Mouse (Mus musculus): ENCODE data around the gene Eef1akmt1. TPM values are rescaled to one million over a fixed set of nuclear protein-coding genes. Genes with fewer than 3 reads are reported as not detected.

The Eef1akmt1 gene
- polyA plus RNA-seq, 1 experiment from 2014 or later = 95.5 TPM

DNA sequence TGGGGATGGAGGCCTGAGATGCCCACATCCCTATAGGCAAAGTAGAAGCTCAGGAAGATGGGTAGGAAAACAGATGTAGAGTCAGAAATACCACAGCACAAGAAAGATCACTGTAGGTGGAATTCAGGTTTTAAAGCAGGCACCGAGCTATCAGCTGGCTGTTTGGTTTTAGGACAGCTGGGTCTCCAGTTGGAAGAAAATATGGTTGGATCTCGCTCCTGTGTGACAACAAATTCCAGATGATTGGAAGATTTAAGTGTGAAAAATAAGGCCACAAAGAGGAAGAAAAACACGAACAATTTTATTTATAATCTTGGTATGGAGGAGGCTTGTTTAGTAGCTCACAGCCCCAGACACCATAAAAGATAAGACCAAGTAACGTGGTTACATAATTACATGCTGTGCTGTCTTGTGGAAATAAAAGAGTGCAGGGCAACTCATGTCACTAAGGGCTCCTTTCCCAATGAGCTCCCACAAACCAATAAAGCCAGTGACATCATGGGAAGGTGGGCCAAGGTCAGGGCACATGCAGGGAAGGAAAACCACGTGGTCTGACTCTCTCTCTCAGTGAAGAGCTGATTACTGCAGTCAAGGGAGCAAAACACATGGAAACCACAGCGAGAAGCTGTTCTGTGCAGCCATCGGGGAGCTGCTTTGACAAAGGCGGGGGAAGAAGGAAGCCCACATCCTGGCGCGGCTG lies 42.2 kb downstream of the Eef1akmt1 start:
- peaks cover 12% of the 10 kb centered on the region for H3K4me1 ChIP-seq (replicated peaks)
- peak; percentile 14 for ATAC-seq
- H3K27ac ChIP-seq = no peak overlapping the region
- H3K27me3 ChIP-seq (replicated peaks) = 0 out of 2 replicates have a peak, but pooled peaks cover 3% of the 10 kb centered on the region
- H3K4me2 ChIP-seq (replicated peaks) = 0 out of 2 replicates have a peak overlapping the region, but pooled peaks have one; percentile 17
- no peaks in the 10 kb centered on the region for H3K36me3 ChIP-seq
- H3K9ac ChIP-seq = no peak overlapping the region
- H3K9me3 ChIP-seq = no peaks in the 10 kb centered on the region
- no peak overlapping the region for H3K4me3 ChIP-seq (replicated peaks)
- WGBS = 47% methylated on average over 10 of the region's 10 CpGs

DNA sequence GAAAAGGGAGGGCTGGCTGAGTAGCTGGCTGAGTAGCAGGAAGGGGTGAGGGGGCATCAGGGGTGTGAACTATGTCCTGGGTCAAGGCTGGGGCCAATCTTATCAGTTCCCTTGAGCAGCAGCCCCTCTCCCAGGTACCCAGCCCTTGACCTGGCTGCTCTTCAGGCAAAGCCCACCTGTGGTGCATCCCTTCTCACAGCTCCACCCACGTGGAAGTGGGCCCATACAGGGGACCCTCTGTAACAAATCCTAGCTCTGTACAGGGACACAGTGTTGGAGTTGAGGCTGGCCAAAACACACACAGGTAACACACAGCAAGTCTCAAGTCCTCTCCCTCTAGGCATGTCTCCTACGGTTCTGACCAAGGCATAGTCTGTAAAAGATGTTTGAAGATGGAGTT lies 43.8 kb downstream of the Eef1akmt1 start:
- ATAC-seq = no peak
- Histone ChIP-seq H3K9me3 (no peaks in the 10 kb centered on the region), H3K4me2 (replicated peaks) (no peak overlapping the region), H3K9ac (no peak overlapping the region), H3K27ac (no peak overlapping the region), H3K4me3 (replicated peaks) (no peak overlapping the region), H3K27me3 (replicated peaks) (no peaks in the 10 kb centered on the region), H3K4me1 (replicated peaks) (peaks cover 7% of the 10 kb centered on the region), H3K36me3 (no peaks in the 10 kb centered on the region)
- WGBS = 45% methylated on average over 2 of the region's 2 CpGs

DNA sequence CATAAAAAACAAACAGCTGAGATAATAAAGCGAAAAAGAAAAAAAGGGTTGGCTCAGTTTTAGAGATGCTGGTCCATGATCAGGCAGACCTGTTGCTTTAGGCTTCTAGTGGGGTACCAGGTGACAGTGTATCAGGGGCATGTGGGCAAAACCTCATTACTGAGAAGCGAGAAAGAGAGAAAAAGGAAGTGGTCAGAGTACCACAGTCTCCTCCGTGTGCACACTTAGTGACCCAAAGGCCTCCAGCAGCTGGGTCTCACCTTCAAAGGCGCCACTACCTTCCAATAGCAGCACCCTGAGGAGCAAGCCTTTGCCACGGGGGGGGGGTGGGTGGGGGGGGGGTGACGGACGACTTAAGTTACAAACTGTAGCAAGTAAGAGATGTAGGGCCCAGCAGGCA lies 44.3 kb downstream of the Eef1akmt1 start:
- Histone ChIP-seq H3K27ac (no peak overlapping the region), H3K4me1 (replicated peaks) (peaks cover 7% of the 10 kb centered on the region), H3K4me2 (replicated peaks) (no peak overlapping the region), H3K9ac (no peak overlapping the region), H3K36me3 (no peaks in the 10 kb centered on the region), H3K4me3 (replicated peaks) (no peak overlapping the region), H3K9me3 (no peaks in the 10 kb centered on the region), H3K27me3 (replicated peaks) (no peaks in the 10 kb centered on the region)
- WGBS = 56% methylated on average over 7 of the region's 7 CpGs
- ATAC-seq = no peak

DNA sequence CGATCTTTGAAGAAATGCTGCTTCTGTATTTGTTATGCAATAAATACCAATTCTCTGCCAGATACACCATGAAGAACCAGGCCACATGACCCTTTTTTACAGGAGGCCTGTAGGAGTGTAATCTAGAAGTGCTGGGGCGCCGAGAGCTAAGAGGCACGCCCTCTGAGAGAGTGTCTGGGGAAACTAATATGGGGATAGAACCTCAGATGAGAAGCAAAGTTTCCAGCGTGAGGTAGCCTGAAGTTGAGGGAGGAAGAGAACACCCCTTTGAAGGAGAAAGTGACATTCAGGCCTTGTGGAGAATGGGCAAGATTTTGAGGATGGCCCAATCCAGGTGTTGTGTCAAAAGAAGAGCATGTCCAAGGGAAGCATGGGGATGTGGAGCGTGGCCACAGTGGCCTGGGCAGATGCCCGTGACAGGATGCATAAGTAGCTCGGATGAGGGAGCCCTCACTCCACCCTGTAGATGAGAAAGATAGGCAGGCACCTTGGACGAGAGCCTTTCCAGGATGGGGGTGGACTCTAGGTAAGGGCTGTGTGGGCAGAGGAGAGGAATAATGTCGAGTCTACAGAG lies 45.3 kb downstream of the Eef1akmt1 start:
- Histone ChIP-seq H3K4me2 (replicated peaks) (peak overlapping the region; percentile 86), H3K4me3 (replicated peaks) (peak overlapping the region; percentile 77), H3K36me3 (no peaks in the 10 kb centered on the region), H3K27me3 (replicated peaks) (no peaks in the 10 kb centered on the region), H3K9me3 (no peaks in the 10 kb centered on the region), H3K9ac (no peak overlapping the region), H3K27ac (no peak overlapping the region), H3K4me1 (replicated peaks) (peaks cover 7% of the 10 kb centered on the region)
- WGBS = 52% methylated on average over 10 of the region's 10 CpGs
- peak; percentile 37 for ATAC-seq

DNA sequence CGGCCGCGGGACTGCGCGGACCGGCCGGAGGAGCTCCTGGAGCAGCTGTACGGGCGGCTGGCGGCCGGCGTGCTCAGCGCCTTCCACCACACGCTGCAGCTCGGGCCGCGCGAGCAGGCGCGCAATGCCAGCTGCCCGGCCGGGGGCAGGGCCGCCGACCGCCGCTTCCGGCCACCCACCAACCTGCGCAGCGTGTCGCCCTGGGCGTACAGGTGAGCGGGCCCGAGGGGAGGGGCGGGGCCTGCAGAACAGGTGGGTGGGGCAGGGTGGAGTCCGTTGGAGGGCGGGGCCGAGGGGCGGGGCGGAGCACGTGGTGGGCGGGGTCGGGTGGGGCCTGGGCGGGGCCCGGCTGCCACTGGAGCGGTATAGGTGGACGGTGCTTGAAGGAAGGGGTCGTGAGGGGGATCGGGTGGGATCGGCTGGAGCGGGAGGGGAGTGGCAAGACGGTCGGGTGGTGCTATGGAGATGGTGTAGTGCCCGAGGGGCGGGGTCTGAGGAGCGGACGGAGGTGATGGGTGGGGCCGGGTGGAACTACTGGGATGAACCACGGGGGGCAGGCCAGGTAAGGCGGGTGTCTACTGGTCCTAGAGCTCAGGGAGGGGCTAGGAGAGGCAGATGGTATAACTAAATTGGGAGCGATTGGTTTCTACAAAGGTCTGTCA lies 45.9 kb downstream of the Eef1akmt1 start:
- peaks cover 7% of the 10 kb centered on the region for H3K4me1 ChIP-seq (replicated peaks)
- H3K4me2 ChIP-seq (replicated peaks) = peak overlapping the region; percentile 86
- no peaks in the 10 kb centered on the region for H3K27me3 ChIP-seq (replicated peaks)
- peak overlapping the region; percentile 77 for H3K4me3 ChIP-seq (replicated peaks)
- no peaks in the 10 kb centered on the region for H3K36me3 ChIP-seq
- peak; percentile 91 for ATAC-seq
- 1% methylated on average over 57 of the region's 60 CpGs for WGBS
- peak overlapping the region; percentile 87 for H3K27ac ChIP-seq
- no peaks in the 10 kb centered on the region for H3K9me3 ChIP-seq
- H3K9ac ChIP-seq = peak overlapping the region; percentile 78

DNA sequence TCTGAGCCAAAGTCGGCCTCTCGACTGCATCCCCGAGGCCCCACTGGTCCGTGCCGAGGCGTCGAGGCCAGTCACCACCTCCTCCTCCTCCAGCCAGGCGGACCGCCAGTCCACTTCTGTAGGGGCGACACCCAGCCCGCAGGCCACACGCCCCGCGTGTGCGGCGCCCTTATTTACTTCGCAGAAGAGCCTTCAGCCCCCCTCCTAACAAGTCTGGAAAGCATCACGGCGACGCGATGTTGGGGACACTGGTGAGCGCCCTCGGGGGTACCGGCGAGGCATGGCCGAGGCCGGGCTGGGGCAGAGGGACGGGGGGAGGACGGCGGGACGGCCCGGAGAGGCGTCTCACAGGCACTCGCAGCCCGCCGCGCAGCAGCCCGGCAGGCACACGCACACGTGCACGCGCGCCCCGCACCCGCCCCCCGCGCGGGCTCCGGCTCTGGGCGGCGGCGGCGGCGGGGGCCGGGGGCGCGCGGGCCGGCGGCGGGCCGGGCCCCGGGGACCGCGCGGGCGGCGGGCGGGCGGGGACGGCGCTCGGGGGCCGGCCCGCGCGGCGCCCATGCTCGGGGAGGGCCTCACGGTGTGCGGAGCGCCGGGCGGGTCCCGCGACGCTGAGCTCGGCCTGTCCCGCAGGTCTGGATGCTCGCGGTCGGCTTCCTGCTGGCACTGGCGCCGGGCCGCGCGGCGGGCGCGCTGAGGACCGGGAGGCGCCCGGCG lies 46.6 kb downstream of the Eef1akmt1 start, which contains the start of gene Il17d:
Gene Il17d (plus strand): TSS at position 107 of the 717 bp plus-strand sequence.
- WGBS = under 1% methylated on average over 78 of the region's 104 CpGs
- Histone ChIP-seq H3K27me3 (replicated peaks) (no peaks in the 10 kb centered on the region), H3K36me3 (no peaks in the 10 kb centered on the region), H3K9ac (peak within 1 kb of the TSS; percentile 78), H3K9me3 (no peaks in the 10 kb centered on the region), H3K4me1 (replicated peaks) (peaks cover 7% of the 10 kb centered on the region), H3K27ac (peak within 1 kb of the TSS; percentile 87), H3K4me2 (replicated peaks) (peak within 1 kb of the TSS; percentile 86), H3K4me3 (replicated peaks) (peak within 1 kb of the TSS; percentile 77)
- ATAC-seq = peak; percentile 57

DNA sequence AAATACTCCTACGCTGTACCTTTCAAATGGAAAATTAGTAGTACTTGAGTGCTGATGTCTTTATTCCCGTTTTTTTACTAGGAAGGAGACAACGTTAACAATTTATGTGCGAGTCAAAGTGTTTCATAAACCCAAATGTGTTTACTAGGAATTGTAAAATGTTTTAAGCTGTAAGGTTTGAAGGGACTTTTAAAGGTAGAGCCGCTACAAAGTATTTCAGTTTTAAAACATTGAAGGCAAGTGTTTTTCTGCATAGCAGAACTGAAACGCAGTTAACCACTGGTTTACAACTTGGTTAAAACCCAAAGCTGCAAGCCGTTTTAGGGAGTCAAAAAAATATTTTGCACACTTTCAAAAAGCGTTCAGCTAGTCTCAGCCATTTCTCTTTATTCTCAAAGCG lies 47.6 kb downstream of the Eef1akmt1 start:
- Histone ChIP-seq H3K4me3 (replicated peaks) (no peak overlapping the region), H3K9me3 (no peaks in the 10 kb centered on the region)

DNA sequence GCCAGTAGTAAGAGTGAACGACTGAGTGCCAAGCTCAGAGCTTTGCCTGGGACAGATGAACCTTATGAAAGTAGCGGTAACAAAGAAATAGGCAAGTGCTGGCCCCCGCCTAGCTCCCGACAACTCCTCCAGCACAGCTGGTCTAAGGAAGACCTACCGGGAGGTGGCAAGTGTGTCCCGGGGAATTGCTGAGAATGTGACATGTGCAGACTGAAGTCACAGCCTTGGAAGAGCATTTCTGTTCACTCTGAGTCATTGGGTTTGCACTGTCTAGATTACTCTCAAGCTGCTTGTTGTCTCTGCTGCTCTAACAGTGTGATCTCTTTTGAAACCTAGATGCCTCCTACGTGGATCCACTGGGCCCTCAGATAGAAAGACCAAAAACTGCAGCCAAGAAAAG lies 54.4 kb downstream of the Eef1akmt1 start:
- H3K4me1 ChIP-seq (replicated peaks) = no peaks in the 10 kb centered on the region
- WGBS = 89% methylated on average over 7 of the region's 7 CpGs
- H3K9ac ChIP-seq = no peak overlapping the region
- H3K9me3 ChIP-seq = no peaks in the 10 kb centered on the region
- no peaks in the 10 kb centered on the region for H3K36me3 ChIP-seq
- no peak for ATAC-seq
- no peaks in the 10 kb centered on the region for H3K27me3 ChIP-seq (replicated peaks)
- H3K27ac ChIP-seq = no peak overlapping the region
- H3K4me2 ChIP-seq (replicated peaks) = no peak overlapping the region
- no peak overlapping the region for H3K4me3 ChIP-seq (replicated peaks)

More for the DNA sequence above, 47.6 kb downstream of the Eef1akmt1 start:
- H3K4me1 ChIP-seq (replicated peaks) = peaks cover 7% of the 10 kb centered on the region
- no peaks in the 10 kb centered on the region for H3K27me3 ChIP-seq (replicated peaks)
- 82% methylated on average over 9 of the region's 9 CpGs for WGBS
- peak overlapping the region; percentile 86 for H3K4me2 ChIP-seq (replicated peaks)
- H3K27ac ChIP-seq = no peak overlapping the region
- no peaks in the 10 kb centered on the region for H3K36me3 ChIP-seq
- ATAC-seq = no peak
- no peak overlapping the region for H3K9ac ChIP-seq

DNA sequence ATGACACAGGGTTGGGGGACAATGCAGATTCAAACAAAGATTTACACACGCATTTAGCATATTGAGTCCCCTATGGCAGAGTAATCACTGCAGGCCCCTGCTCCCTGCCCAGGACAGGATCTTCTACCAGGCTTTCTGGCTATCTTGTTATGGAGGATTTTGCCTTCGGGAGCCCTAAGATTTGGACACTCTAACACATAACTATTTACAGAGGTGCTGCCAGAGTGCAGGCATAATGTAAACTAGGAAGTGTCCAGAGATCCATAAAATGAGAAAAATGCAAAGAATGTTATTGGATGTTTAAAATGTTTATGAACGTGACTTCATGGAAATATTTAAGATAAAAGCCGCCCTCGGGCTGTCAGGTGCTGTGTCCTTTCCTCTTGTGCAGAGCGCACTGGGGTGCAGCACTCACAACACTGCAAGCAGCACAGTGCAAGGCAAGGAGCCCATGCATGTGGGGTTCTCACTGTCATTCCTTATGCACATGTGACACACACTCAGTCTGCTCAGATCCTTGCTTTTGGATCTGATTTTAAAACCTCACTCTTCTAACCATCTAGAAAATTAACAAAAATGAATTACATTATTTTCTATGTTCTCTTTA lies 56.2 kb downstream of the Eef1akmt1 start:
- no peak for ATAC-seq
- 34% methylated on average over 6 of the region's 6 CpGs for WGBS
- Histone ChIP-seq H3K36me3 (no peaks in the 10 kb centered on the region), H3K9me3 (no peaks in the 10 kb centered on the region), H3K27me3 (replicated peaks) (no peaks in the 10 kb centered on the region), H3K4me1 (replicated peaks) (no peaks in the 10 kb centered on the region), H3K4me2 (replicated peaks) (no peak overlapping the region), H3K9ac (no peak overlapping the region), H3K27ac (no peak overlapping the region), H3K4me3 (replicated peaks) (no peak overlapping the region)

DNA sequence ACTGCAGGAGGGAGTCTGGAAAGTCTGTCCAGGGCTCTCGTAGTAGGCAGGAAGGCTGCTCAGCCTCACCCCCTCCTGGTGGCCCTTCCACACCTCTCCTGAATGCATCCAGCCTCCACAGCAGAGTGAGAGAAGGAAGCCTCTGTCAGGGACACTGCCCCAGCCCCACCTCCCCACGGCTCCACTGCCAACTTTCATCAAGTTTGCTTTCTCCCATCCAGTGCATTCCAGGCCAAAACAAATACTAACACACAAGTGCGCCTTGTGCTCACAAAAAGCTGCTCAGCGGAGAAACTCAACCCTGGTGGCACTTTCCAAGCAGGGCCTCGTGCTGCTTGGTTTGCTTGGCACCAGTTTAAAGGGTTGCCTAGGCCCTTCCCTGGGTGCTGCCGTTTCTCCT lies 61.9 kb downstream of the Eef1akmt1 start:
- 57% methylated on average over 6 of the region's 6 CpGs for WGBS
- Histone ChIP-seq H3K27ac (no peak overlapping the region), H3K9me3 (no peaks in the 10 kb centered on the region)

DNA sequence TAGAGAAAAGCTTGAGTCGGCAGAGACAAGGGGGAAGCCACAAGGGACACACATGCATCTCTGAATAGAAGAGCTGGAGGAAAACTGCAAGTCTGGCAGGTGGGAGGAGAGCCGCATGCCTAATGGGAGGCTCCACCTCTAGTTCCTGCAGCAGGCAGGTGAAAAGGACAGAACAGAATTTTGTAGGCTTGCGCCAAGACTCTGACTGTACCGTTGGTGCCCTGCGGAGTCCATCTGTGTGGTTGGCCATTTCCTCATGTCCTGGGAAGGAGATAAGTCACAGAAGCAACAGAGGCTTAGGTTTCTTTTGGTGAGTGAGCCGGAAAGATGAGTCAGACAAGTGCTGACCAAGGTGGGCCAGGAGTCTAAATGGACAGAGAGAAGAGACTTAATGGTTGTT lies 67.7 kb downstream of the Eef1akmt1 start:
- H3K9ac ChIP-seq = no peak overlapping the region
- no peak for ATAC-seq
- no peaks in the 10 kb centered on the region for H3K4me1 ChIP-seq (replicated peaks)
- 88% methylated on average over 6 of the region's 6 CpGs for WGBS
- no peaks in the 10 kb centered on the region for H3K27me3 ChIP-seq (replicated peaks)
- H3K4me2 ChIP-seq (replicated peaks) = no peak overlapping the region
- H3K27ac ChIP-seq = no peak overlapping the region
- H3K4me3 ChIP-seq (replicated peaks) = no peak overlapping the region
- H3K9me3 ChIP-seq = no peaks in the 10 kb centered on the region
- H3K36me3 ChIP-seq = no peaks in the 10 kb centered on the region

More for the DNA sequence above, 61.9 kb downstream of the Eef1akmt1 start:
- H3K9ac ChIP-seq = no peak overlapping the region
- H3K4me2 ChIP-seq (replicated peaks) = no peak overlapping the region
- no peak overlapping the region for H3K4me3 ChIP-seq (replicated peaks)
- H3K27me3 ChIP-seq (replicated peaks) = no peaks in the 10 kb centered on the region
- H3K4me1 ChIP-seq (replicated peaks) = no peaks in the 10 kb centered on the region
- peak; percentile 23; the same call in 1 of the 2 replicates for ATAC-seq
- H3K36me3 ChIP-seq = no peaks in the 10 kb centered on the region
